Mouse (Mus musculus): ENCODE data around the gene Idh3g.
"Not testable (repeated sequence)": the region's sequence is repeated elsewhere in the genome, so short reads cannot be mapped to it uniquely, and the experiment has no call there.

Gene Idh3g

DNA sequence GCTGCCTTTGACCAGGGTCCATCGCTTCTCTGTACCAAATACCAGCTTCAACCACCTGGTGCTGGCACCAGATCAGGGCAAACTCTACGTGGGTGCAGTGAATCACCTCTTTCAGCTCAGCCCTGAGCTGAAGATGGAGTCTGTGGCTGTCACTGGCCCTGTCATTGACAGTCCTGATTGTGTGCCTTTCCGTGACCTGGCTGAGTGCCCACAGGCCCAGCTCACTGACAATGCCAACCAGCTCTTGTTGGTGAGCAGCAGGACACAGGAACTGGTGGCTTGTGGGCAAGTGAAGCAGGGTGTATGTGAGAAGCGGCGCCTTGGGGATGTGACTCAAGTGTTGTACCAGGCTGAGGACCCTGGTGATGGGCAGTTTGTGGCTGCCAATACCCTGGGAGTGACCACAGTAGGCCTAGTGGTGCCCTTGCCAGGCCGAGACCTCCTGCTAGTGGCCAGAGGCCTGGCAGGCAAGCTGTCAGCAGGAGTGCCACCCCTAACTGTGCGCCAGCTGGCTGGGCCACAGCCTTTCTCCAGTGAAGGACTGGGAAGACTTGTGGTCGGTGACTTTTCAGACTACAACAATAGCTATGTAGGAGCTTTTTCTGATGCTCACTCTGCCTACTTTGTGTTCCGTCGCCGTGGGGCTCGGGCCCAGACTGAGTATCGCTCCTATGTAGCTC, 27.9 kb downstream of the Idh3g start:
- in situ Hi-C loops (cut with MboI, MseI), result no loop called here

DNA sequence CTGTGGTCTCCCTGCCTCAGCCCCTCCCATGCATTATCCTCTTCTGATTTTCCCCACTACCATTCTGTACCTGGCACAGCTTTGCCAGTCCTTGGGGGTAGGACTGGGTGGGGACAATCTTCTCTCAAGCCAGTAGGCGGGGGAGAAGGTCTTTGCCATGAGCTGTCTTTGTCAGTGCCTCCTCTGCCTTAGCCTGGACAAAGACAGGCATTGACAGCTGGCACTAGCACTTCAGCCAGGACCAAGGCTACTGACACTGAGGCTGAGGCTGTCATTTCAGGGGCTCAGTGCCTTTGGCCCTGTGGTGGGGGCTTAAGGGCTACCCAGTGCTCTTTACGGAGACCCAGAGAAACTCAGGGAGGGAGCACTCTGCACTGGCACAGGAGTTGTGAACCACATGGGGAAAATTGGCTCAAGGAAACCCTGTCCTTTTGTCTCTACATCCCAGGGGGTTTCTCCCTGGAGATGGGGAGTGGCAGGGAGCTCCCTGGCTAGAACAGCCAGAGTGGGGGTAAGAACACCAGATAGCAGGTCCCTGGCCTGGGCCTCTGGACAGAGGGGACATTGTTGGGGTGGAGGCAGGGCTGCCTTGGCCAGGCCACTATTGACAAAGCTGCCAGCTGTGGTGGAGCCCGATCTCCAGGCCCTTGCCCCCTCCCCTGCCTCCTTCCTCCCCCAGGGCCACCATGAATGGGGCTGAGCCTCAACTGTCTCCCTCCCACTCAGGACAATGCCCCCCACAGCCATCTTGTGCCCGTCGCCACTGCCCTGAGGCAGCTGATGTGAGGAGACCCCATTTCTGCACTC, 30.2 kb downstream of the Idh3g start, which contains the start of gene Plxnb3:
Plxnb3 (plus strand) TSS at position 757 of the 807 bp plus-strand sequence.
- in situ Hi-C loops (cut with MboI, MseI), result no loop called here

DNA sequence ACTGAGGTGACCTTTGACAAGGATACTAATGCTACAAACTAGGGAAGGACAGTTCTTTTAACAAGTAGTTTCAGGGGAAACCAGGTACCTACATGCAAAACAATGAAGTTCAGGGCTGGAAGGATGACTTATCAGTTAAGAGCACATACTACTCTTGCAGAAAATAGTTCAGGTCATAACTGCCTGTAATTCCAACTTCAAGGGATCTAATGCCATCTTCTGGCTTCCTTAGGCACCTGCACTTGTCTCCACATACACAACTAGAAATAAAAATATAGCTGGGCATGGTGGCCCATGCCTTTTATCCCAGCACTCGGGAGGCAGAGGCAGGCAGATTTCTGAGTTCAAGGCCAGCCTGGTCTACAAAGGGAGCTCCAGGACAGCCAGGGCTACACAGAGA, 37.7 kb downstream of the Idh3g start:
- in situ Hi-C loops (cut with MboI, MseI), result no loop called here

DNA sequence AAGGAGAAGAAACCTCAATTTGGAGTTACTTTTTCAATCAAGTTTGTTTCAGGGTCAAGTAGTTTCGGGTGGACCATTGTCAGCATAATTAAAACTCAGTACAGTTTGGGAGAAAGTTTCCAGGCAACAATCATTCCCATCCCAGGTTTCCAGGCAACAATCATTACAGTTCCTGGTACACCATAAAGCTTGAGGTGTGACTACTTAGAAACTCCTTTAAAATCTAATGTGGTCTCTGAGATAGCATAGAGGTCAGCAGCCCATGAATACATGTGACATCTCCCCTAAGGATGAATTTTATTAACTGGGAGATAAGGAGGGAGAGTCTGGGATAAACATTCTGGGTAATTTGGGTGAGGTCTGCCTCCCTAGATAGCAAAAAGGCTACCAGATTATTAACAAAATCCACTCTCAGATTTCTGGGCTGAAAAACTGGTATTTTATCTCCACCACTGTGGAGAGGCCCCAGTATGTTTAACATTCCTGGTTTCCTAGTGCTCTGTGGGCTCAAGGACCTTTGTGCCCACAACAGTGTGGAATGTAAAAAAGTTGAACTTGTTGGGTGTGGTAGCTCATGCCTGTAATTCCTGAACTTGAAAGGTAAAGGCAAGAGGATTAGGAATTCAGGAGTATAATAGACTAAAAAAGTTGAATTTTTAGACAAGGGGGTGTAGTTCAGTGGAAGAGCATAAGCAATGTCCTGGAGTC, 41.8 kb downstream of the Idh3g start:
- in situ Hi-C loops (cut with MboI, MseI), result no loop called here

DNA sequence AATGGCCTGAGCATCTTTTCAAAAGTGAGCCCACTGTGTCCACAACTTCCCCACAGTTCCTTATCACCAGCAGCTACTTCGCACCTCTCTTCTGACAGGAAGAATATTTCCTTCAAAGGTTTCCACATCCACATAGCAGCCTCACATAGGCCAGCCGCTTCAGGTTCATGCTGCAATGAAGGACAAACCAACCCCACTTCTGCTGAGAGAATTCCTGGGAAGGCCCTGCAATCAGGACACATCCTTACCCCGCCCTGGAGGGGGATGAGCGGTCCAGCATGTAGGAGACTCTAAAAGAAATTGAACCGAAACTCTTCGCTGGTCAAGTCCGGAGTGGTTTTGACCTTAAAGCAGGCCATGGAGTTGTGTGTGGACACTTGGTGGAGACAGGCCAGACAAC, 46.9 kb downstream of the Idh3g start:
- in situ Hi-C loops (cut with MboI, MseI), result not testable (repeated sequence)

DNA sequence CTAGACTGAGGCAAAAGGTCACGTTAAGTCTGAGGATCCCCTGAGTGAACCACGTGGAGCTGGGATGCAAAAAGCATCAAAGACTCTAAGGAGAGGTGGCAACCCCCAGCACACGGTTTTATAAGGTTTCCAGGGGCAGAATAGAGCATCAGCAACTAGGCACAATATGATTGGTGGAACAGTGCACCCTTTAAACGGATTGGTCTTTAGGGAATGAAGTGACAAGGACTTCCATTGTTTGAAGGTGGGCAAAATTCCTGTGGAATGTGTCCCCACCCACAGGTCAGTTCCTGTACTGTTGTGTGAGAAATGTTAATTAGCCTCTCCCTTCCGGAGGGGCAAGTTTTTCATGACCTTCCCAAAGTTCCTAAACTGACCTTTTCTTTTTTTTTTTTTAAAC, 47.5 kb downstream of the Idh3g start:
- in situ Hi-C loops (cut with MboI, MseI), result no loop called here

DNA sequence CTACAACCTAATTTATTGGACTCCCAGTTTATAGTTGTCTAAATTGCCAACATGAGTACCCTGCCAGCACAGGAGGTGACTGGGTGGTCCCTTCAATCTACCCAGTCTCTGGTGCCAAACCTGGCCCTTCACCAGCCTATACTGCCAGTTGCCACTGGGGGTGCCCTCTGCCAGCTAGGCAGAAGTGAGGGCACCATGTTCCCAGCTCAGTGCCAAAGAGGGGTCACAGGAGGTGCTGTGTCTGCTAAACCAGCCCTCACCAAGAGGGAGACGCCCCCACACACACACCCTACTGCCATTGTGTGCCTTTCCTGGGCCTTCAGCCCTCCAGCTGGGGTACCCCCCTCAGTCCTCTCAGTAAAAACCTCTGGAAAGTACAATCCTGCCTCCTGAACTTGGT, 48.5 kb downstream of the Idh3g start:
- in situ Hi-C loops (cut with MboI, MseI), result no loop called here

DNA sequence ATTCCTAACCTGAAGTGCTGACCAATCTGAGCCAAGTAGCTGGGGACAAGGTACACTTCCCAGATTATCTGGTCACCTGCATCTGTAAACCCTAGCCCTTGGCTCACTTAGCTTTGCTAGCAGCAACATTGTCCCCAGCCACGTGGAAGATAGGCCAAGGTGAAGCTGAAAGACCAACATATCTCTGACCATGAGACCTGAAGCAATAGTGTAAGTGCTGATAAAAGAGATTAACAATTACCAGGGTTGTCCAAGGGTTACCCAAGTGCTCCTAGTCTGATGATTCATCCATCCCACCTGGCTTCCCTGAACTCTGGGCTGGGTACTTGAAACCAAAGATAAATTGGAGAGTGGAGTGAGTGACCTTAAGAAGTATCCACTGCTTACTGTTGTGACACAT, 55.8 kb downstream of the Idh3g start:
- in situ Hi-C loops (cut with MboI, MseI), result no loop called here
